Mouse (Mus musculus) ovary, postnatal 36 days (tissue): ENCODE measurements around the gene Adk.

ENCODE experiments used
- DNase-seq: peaks from one replicate; pipeline ENCODE4 v3.0.0; 2022; ENCODE audit warnings: low spot score, mixed read lengths

The Adk gene

DNA sequence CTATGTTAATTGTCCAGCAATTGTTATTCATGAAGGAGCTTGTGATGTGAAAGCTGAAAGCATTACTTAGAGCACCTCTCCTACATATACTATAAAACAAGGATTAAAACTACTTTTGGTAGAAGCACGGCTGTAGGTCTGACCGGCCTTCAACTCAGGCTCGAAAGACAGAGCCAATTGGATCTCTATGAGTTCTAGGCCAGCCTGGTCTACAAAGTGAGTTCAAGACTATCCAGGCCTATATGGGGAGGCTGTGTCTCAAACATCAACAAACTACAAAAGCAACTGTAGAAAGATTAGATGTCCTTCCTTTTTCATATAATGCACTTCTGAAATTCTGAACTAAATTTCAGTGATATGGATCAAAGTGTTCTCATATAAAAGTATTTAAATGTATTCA lies 113.7 kb downstream of the Adk start:
- no peak for DNase-seq

GRCm38 (mm10) chr14:21173973-21174745 lies 121.8 kb downstream of the Adk start:
- no peak for DNase-seq

DNA sequence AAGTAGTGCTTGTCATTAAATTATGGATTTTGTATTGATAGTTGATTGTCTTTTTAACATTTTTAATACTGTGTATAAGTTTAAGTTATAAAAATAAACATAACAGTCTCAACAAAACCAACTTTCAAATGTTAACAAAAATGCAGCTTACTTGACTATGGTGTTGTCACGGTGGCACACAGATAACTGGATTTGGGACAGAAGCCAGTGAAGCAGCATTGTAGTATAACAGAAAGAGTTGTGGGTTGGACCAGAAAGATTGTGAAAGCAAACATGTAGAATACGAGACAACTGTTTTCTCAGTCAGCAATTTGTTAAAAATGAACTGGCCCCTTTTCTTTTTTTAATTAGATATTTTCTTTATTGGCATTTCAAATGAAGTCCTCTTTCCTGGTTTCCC lies 122.4 kb downstream of the Adk start:
- DNase-seq = no peak

DNA sequence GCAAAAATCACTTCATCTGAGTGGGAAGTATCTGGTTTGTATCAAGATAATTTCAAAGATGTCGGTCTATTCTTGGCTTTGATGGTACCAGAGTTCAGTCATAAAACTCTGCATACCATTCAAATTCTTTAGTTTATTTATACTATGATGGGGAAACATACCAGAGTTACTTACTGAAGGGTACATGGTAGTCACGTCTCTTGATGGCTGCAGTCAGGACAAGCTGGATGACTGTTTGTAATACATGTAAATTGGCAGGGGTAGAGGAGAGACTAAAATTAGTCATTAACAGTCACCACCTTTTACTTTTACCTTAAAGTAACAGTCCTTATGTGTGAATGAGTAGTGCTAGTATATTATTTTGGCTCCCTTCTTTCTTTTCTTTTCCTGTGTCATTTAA lies 125.4 kb downstream of the Adk start:
- DNase-seq = no peak

DNA sequence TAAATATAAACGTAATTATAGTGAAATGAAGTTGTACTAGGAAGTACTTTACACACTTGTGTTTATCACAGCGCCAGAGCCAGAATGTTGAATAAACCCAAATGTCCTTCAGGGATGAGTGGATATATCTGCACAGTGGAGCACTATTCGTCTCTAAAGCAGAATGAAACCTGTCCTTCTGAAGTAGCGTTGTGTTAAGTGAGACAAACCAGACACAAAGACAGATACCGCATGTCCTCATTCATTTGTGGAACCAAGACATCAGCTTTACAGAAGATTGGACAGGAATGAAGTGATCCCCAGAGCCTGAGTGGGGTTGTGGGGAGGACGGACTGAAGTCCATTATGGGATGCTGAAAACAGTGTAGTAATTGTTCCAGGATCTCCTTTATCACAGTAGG lies 126.0 kb downstream of the Adk start:
- DNase-seq = no peak

DNA sequence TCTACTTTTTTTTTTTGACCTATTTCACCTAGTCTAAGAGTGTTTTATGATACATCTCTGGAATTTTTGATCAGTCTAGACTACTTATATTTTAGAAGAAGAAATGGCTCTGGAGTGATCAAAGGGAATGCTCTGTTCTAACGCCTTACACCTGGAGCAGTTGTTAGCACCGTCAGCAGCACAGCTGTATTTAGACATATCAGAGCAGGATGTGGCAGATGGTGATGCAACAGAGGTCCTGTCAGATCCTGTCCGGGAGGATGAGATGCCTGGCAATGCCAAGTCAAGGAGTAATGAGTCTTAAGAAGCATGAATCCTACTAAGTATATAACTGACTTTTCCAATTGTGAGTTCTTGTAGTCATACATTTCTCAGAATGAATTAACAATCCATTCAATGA lies 128.7 kb downstream of the Adk start:
- DNase-seq = no peak

GRCm38 (mm10) chr14:21191966-21192365 lies 139.6 kb downstream of the Adk start:
- no peak for DNase-seq

- DNase-seq = no peak
Observed at GRCm38 (mm10) chr14:21192749-21193148, 140.4 kb downstream of the Adk start.

DNA sequence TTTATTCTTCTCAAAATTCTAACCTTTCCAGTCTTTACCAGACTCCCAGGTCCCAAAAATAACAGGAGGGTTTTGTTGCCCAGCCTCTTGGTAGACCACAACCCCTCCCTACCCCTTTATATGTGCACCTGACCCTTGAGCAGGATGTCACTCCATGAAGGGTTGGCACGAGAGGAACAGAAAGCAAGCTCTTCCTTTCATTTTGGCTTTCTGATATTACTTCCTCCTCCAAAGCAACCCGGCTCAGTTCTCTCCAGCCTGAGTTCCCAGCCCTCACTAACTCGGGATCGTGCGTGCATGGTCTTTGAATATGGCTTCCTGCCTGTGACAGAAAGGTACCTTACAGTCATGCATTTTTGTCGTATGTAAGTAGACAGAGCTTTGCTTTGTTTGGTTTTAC lies 142.0 kb downstream of the Adk start:
- DNase-seq = no peak

DNA sequence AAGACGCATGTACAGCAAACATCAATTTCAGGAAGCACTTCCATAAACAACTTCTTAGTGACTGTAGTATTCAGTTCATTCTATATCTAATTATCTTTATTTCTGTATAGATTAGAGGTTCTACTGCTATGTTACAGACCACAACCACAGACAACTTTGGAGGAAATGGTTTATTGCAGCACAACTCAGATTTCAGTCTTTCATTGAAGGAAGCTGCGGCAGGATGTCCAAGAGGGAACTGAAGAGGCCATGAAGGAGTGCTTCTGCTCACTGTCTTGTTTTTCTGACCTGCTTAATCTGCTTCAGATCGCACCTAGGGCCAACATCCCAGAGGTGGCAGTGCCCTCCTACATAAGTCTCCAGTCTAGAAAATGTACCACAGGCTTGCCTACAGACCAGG lies 148.5 kb downstream of the Adk start:
- no peak for DNase-seq

- no peak for DNase-seq
Observed at GRCm38 (mm10) chr14:21206472-21206871, 154.1 kb downstream of the Adk start.

GRCm38 (mm10) chr14:21221574-21222138 lies 169.3 kb downstream of the Adk start:
- no peak for DNase-seq

DNA sequence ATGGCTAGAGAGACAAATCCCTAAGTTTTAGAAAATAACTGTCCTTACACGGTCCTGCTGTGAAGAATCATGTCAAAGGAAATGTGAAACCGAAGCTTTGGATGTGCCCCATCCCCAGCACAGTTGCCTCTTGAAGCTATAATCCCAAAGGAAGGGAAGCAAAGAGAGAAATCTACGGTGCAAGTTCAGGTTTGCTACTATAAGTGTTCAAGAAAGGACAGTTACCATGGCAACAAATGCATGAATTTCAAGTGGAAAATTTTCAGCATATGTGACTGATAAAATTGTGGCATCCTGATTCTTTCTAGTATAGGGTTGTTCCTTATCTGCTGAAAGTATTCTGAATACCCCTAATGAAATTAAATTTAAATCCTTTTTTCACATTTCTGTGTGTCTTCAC lies 169.8 kb downstream of the Adk start:
- DNase-seq = no peak

DNA sequence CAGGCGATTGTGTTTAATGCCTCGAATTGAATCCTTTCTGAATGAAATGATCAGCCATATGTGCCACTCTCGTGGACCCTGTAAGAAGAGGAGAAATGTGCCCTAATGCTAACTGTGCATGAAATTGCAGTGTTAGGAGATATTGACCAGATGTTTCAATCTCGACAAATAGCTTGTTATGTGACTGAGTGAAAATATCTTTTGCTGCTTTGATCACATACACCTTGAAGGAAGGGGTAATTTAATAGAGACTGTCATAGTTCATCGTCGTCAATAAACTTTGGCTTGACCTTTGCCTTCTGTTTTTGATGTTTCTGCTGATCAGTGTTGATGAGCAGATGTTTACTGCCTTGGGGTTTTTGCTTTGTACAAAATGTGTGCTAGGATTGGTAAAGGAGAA lies 171.1 kb downstream of the Adk start:
- DNase-seq = no peak

- DNase-seq = no peak
Observed at GRCm38 (mm10) chr14:21223971-21224635, 171.7 kb downstream of the Adk start.

- no peak for DNase-seq
Observed at GRCm38 (mm10) chr14:21237051-21237450, 184.7 kb downstream of the Adk start.

- no peak for DNase-seq
Observed at GRCm38 (mm10) chr14:21241105-21241504, 188.7 kb downstream of the Adk start.

DNA sequence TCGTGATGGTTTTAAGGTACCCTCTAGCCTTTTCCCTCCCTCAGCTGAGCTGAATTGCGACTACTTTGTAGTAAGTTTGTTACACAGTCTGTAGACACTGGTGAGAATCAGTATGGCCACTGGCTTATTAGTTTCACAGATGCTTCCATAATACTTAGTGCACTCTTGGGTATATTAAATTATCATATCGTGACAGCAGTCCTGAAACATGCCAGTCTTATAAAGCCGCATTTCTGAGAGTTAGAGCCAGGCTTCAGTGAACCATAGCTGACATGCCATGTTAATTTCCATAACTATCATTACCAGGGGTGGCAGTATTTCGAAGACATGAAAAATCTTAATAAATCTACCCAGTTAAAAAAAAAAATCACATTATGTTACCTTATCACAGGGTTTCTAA lies 199.0 kb downstream of the Adk start:
- DNase-seq = no peak

DNA sequence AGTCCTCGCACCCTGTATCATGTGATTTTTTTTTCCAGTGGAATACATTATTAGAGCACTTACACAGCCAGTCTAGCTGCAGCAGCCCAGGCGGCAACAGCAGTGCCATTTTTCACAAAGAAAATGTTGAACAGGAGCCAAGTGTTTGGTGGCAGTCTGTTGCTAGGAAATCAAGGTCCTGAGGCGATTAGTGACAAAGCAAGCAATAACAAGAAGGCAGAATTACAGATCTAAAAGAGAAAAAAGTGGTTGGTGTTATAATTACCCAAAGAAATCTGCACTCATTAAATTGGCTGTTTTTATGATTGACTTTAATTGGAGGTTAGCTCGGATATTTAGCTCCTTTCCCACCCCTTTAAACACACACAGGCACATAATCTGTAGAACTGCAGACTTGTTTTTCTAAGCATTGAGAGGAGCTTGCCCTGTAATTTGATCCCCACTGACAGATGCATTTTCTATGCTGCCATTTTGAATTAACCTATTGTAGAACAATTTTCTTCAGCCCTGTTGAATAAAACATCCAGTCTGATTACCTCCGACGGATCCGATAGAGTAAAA lies 200.0 kb downstream of the Adk start:
- DNase-seq = peak; percentile 16

DNA sequence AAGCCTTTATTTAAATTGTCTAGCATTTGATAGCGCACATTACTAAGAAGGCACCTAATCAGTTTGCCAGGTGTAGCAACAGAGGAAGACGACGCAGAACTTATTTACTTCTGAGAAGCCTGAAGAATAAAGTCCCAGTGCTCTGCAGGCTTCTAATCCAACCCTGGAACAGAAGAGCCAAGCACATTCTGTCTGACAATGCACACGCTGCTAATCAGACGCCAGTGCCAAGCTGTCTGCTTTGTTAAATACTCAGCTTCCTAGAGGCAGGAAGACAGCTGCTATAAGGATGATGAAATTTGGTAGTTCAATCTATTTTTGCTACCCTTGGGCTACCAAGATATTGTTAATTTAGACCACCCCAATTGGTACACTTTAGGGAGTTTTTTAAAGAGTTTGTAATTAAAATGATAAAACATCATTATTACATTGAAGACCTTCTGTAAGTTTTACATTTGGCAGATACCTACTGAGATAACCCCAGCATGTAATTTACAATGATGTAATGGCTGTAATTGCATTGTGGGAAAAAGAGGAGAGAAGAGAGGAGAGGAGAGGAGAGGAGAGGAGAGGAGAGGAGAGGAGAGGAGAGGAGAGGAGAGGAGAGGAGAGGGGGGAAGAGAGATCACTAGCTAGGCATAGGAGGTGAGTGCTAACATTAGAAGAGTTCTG lies 201.1 kb downstream of the Adk start:
- no peak for DNase-seq

- no peak for DNase-seq
Observed at GRCm38 (mm10) chr14:21253993-21254339, 201.6 kb downstream of the Adk start.

- DNase-seq = no peak
Observed at GRCm38 (mm10) chr14:21268229-21268628, 215.9 kb downstream of the Adk start.

GRCm38 (mm10) chr14:21271472-21271871 lies 219.1 kb downstream of the Adk start:
- no peak for DNase-seq
